Mouse (Mus musculus): ENCODE data around the gene Mterf2.
A peak's percentile ranks its signal among the peaks of the same experiment; 100 is the strongest.

The Mterf2 gene

GRCm38 (mm10) chr10:85127395-85128287 is at the start of gene Mterf2:
Gene Mterf2, minus strand, starts transcription at chr10:85128027.
- peak; percentile 80 to 85 for DNase-seq

DNA sequence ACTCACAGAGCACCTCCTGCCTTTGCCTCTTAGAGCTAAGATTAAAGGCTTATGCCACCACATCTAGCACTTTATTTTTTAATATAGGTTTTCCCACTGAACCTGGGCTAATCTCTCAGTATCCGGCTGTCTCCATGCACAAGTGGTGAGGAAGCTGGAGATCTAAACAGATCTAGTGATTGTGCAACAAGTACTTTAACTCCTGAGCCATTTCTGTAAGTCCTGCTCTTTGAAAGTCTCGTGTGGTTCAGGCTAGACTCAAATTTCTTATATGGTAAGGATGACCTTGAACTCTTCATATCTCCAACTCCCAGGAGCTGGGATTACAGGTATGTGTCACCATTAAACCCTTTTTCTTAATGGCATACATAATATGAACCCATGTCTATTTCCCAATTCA is 48.8 kb upstream of the Mterf2 start:
- no peak for DNase-seq

GRCm38 (mm10) chr10:85165306-85165705 is 37.5 kb upstream of the Mterf2 start:
- DNase-seq = no peak

- DNase-seq = no peak
Observed at GRCm38 (mm10) chr10:85164791-85165190, 37.0 kb upstream of the Mterf2 start.

DNA sequence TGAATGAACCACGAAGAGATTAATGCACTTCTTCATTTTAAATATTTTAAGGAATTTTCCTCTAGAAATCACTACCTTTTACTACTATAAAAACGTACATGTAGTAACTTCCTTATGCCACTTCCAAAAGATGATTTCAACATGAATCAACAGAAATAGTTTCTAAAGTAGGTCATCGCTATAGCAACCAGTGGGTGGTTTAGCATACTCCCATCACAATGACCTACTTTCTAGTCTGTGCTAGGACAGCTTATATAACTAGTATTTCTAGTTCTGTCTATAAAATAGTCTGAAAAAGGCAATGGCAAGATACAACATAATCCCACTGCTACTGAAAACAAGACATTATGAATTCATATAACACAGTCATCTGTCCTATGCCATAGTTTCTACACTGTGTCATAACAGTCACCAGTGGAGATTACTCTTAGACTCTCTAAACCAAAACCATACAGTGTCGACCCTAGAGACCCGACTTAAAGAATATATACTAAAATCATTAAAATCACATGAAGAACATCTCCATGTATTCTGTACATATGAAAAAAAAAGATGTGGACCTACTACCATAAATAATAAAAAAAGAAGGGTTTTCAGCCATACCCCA is 34.0 kb upstream of the Mterf2 start:
- DNase-seq = no peak

GRCm38 (mm10) chr10:85159989-85160619 is 32.3 kb upstream of the Mterf2 start:
- no peak for DNase-seq

DNA sequence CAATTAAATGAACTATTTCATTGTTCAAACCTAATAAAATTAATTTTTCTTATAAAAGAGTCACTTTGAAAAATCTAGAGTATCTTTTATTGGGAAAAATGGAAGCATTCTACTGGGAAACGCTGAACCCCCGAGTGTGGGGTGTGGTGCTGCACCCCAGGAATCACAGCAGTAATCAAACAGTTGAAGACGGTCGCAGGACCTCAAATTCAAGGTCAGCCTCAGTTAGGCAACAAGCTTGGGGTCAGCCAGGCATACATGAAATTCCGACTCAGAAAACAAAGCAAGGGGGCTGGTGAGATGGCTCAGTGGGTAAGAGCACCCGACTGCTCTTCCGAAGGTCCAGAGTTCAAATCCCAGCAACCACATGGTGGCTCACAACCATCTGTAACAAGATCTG is 29.6 kb upstream of the Mterf2 start:
- DNase-seq = no peak

- peak; percentile 19 to 60 for DNase-seq
Observed at GRCm38 (mm10) chr10:85154195-85154594, 26.4 kb upstream of the Mterf2 start.

DNA sequence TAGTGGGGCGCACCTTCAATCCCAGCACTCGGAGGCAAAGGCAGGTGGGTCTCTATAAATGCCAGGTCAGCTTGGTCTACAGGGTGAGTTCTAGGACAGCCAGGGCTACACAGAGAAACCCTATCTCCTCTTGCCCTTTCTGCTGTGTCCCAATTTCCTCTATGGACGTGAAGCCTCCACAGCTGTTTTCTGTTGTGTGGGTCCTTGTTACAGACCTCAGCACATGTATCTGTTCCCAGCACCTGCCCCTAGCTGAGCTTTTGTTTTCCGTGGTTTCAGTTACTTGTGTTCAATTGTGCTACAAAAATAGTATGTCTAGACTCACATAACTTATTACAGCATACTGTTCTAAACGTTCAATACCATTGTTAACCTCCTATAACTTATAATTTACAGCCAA is 21.4 kb upstream of the Mterf2 start:
- no peak for DNase-seq

DNA sequence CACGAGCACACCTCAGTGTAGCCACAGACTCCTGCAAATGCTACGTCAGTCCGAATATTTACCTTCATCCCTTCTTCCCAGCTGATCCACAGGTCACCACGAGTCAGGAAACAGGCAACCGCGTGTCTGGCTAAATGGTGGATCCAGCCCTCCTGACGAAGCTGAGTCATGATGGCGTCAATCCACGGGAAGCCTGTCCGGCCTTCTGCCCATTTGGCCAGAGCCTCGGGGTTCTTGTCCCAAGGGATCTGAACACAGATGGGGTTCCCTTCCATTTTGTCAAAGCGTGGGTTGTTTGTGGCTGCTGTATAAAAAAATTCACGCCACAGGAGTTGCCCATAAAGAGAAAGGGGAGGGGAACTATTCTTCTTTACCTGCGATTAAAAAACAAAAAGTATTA is 18.5 kb upstream of the Mterf2 start:
- DNase-seq = no peak

DNA sequence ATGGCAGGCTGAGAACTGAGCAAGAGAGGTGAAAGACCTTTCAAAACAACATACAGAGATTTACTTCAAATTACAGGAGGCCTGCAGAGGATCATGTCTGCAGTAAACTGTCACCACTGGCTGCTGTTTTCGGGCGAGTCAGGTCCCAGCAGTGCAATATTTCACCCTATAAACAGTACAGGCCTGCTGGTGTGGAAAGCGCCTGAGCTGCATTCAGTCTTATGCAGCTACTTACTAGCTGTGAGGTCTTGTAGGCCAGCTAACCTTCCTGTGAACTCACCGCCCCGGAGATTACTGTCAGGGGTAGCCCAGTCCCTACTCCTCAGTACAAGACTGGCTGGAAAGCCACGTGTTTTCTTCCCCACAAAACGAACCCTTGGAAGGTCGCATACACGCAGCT is 13.6 kb upstream of the Mterf2 start:
- no peak for DNase-seq

DNA sequence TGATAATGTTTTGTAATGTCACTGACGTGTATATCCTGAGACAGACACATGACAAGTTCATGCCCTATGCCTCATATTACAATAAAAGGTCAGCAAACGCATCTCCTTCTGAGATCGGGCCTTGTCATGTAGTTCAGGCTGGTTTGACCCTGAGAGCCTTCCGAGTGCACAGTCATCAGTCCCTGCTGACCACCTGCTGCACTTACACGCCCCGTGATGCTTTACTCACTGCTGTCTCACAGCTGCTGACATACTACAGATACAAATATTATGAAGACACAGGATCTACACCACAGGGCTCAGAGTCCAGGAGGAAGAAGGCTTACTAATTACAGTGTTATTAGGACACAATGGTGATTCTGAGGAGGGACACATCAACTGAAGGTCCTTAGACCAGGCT is 8.7 kb upstream of the Mterf2 start:
- no peak for DNase-seq

- DNase-seq = peak; percentile 30 to 55
Observed at GRCm38 (mm10) chr10:85128453-85128852, 626 bp upstream of the Mterf2 start.

GRCm38 (mm10) chr10:85125184-85125583 is 2.6 kb downstream of the Mterf2 start:
- DNase-seq = no peak

DNA sequence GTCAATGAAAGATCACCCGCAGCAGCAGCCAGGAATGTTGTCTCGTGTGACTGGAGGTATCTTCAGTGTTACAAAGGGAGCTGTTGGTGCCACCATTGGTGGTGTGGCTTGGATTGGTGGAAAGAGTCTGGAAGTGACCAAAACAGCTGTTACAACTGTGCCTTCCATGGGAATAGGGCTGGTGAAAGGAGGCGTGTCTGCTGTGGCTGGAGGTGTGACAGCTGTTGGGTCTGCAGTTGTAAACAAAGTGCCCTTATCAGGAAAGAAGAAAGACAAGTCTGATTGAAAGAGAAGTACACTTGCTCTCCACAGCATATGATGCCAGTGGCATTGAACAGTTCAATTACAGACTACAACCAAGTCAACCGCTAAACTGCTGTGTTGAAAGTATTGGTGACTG is 13.4 kb downstream of the Mterf2 start:
- DNase-seq = no peak

DNA sequence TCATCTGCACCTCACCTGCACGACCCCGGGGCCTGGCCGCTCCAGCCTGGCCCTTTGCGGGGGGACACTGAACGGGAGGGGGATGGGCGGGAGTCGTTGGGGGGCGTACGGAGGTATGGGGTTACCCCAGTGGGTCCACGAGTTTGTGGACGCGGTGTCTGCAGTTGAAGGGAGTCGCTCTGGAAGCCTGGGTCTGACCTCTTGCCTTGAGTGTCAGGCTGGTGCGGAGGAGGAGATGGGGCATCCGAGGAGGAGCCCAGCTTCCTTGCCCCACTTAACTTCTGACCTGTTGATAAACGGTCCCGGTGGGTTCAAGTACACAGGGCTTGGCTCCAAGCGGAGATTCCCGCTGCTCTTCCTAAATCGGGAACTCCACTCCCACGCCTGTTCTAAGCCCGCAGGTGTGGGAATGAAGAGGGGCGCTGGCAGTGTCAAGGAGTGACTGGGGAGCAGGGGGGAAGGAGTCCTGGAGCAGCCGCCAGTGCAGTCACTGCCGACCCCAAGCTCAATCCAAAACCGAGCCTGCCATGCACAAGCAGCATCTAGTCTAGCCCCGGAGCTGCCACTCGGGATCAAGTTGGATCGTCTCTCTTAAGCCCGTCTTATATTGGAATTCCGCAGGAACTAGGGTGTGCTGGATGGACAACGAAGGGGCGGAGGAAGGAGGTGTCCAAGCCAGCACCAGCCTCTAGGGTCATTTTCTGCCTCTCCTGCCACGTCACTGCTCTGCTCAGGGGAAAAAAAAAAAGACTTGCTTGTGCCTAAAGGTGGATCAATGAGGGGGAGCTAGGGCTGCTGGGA is 24.5 kb downstream of the Mterf2 start:
- DNase-seq = peak; percentile 11 to 34

DNA sequence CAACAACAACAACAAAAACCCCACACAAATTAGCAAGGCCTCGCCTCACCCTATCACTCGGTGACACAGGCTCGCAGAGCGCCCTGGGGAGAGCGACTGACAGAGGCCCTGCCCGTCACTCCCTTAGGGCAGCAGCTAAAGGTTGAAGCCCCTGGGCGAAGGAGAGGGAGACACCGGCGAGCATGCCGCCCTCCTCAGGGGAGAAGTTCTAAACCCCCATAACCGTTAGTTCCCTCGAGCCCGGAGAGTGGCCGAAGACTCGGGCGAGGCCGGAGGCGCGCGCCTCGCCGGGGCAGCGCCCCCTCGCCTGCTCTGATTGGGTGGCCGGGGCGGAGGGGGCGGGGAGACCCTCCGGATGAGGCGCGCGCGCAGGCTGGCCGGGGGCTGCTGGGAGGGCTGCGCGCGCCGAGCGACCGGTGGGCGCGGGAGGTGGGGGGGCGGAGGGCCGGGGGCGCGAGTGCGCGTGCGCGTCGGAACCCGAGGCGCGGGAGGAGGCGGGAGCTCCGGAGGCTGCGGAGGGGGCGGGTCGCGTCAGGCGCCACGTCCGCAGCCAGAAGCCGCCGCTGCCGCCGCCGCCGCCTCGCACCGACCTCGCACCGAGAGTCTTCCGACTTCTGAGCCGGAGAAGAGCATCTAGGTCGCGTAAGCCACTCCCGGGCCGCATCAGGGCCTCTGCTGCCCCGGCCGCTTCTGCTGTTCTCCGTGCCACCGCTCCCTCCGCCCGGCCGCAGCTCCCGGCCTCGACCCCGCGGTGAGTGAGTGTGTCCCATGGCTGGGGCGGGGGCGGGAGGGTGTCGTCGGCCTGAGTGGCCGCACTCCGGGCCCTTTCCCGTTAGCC is 25.4 kb downstream of the Mterf2 start, which contains the start of the genes Fhl4 and Tmem263:
TSS of gene Fhl4 (minus strand) at position 249 of the 838 bp plus-strand sequence.
TSS of gene Tmem263 (plus strand) at position 381 of the 838 bp plus-strand sequence.
- DNase-seq = peak; percentile 72 to 80

DNA sequence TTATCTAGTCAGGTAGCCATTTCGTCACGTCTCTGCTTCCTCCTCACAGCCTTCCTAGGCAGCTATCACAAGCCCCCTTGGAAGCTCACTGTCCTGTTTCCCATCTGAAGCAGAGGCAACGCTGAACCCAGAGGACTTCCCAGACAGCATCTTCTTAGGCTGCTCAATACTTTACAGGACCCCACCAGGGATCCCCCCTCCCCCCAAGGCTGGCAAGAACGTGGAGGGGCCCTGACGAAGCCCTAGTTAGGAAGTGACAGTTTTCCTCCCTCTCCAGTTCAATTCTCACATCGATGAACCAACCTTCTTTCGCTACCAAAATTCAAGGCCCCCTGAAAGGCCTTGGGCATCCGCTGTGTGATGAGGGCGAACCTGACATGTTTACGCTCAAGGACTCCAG is 26.0 kb downstream of the Mterf2 start:
- no peak for DNase-seq

- no peak for DNase-seq
Observed at GRCm38 (mm10) chr10:85071605-85072152, 56.1 kb downstream of the Mterf2 start.
